Mouse (Mus musculus): ENCODE data around the gene Faah. TPM values are rescaled to one million over a fixed set of nuclear protein-coding genes. Genes with fewer than 3 reads are reported as not detected.

The Faah gene
- polyA plus RNA-seq, 1 experiment: 20.1 TPM

- no peak for DNase-seq (ENCODE audit: low read depth)
These were observed 24.5 kb upstream of the Faah start for GRCm38 (mm10) chr4:116042186-116042585.

GRCm38 (mm10) chr4:116040466-116040865, 22.7 kb upstream of the Faah start:
- TF ChIP-seq POLR2A (IDR thresholded peaks at IDR 0.05; ENCODE audit: borderline replicate concordance, extremely low read depth, insufficient read depth, insufficient read length, poor library complexity, severe bottlenecking) (no peak), CTCF (IDR thresholded peaks at IDR 0.05; ENCODE audit: borderline replicate concordance, extremely low read depth, insufficient read depth, insufficient read length) (no peak)
- DNase-seq (ENCODE audit: low read depth): no peak

More at GRCm38 (mm10) chr4:116042186-116042585, 24.5 kb upstream of the Faah start:
- TF ChIP-seq POLR2A (IDR thresholded peaks at IDR 0.05; ENCODE audit: borderline replicate concordance, extremely low read depth, insufficient read depth, insufficient read length, poor library complexity, severe bottlenecking) (no peak), CTCF (IDR thresholded peaks at IDR 0.05; ENCODE audit: borderline replicate concordance, extremely low read depth, insufficient read depth, insufficient read length) (no peak)

DNA sequence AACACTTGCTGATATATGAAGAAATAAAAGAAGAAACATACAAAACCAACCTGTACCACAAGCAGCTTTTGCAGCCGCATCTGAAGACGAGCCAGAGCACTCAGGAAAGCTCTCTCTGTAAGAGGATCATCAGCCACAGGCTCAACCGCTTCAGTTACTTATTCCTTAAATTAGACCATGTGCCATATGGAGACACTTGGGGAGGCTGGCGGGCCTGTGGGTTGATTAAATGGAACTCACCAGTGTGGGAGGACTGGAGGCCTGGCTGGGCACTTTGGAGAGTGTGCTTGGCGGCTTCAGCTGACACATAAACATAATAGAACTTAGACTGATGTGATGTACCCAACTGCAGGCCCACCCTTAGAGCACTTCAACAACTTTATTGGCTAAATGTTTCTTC, 15.6 kb upstream of the Faah start:
- no peak for TF ChIP-seq POLR2A (IDR thresholded peaks at IDR 0.05; ENCODE audit: borderline replicate concordance, extremely low read depth, insufficient read depth, insufficient read length, poor library complexity, severe bottlenecking)
- TF ChIP-seq CTCF (IDR thresholded peaks at IDR 0.05; ENCODE audit: borderline replicate concordance, extremely low read depth, insufficient read depth, insufficient read length): no peak
- DNase-seq (ENCODE audit: low read depth): no peak

- no peak for DNase-seq (ENCODE audit: low read depth)
- no peak for TF ChIP-seq CTCF (IDR thresholded peaks at IDR 0.05; ENCODE audit: borderline replicate concordance, extremely low read depth, insufficient read depth, insufficient read length)
- no peak for TF ChIP-seq POLR2A (IDR thresholded peaks at IDR 0.05; ENCODE audit: borderline replicate concordance, extremely low read depth, insufficient read depth, insufficient read length, poor library complexity, severe bottlenecking)
These were observed 15.2 kb upstream of the Faah start for GRCm38 (mm10) chr4:116032906-116033305.

- DNase-seq (ENCODE audit: low read depth): peak; percentile 86
These were observed 325 bp downstream of the Faah start for GRCm38 (mm10) chr4:116017300-116017901.

GRCm38 (mm10) chr4:116016862-116017299, 845 bp downstream of the Faah start:
- TF ChIP-seq POLR2A (IDR thresholded peaks at IDR 0.05; ENCODE audit: borderline replicate concordance, extremely low read depth, insufficient read depth, insufficient read length, poor library complexity, severe bottlenecking) (no peak), CTCF (IDR thresholded peaks at IDR 0.05; ENCODE audit: borderline replicate concordance, extremely low read depth, insufficient read depth, insufficient read length) (no peak)
- DNase-seq (ENCODE audit: low read depth): no peak

More at GRCm38 (mm10) chr4:116017300-116017901, 325 bp downstream of the Faah start:
- TF ChIP-seq CTCF (IDR thresholded peaks at IDR 0.05; ENCODE audit: borderline replicate concordance, extremely low read depth, insufficient read depth, insufficient read length) (no peak), POLR2A (IDR thresholded peaks at IDR 0.05; ENCODE audit: borderline replicate concordance, extremely low read depth, insufficient read depth, insufficient read length, poor library complexity, severe bottlenecking) (no peak)

DNA sequence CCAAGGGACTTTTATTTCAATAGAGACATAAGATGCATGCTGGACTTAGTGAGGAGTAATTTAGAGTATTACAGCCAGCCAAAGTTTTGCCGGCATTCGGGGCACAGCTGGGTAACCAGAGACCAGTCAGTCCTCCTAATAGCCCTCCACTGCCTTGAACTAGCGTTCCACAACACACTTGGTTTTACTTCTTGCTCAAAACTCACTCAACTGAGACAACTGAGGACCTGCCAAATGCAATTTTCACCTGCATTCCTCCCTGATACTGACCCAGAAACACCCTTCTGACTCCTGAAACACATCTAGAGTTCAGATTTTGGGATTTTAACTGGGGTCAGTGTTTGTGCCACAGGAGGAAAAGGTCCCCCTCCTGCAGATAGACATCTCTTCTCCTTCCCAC, 1.3 kb downstream of the Faah start:
- TF ChIP-seq POLR2A (IDR thresholded peaks at IDR 0.05; ENCODE audit: borderline replicate concordance, extremely low read depth, insufficient read depth, insufficient read length, poor library complexity, severe bottlenecking): no peak
- TF ChIP-seq CTCF (IDR thresholded peaks at IDR 0.05; ENCODE audit: borderline replicate concordance, extremely low read depth, insufficient read depth, insufficient read length): no peak
- no peak for DNase-seq (ENCODE audit: low read depth)

DNA sequence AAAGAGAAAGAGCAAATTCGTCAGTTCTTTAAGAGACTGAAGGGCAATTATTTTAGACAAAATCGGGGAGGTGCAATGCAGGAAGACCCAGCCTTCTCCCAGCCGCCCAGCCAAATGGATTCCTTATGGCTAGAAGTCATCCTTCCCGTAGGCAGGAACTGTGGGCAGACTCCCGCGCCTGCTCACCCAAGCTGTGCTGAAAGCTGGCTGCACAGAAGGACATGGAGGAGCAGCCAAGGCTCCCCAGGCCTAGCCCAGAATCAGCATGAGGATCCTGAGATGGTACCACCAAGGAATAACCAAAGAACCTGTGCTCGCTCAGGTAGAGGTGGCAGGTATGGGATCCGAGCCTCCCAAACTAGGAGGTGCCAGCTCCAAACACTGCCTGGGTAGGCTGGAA, 1.7 kb downstream of the Faah start:
- no peak for DNase-seq (ENCODE audit: low read depth)
- TF ChIP-seq CTCF (IDR thresholded peaks at IDR 0.05; ENCODE audit: borderline replicate concordance, extremely low read depth, insufficient read depth, insufficient read length): no peak
- no peak for TF ChIP-seq POLR2A (IDR thresholded peaks at IDR 0.05; ENCODE audit: borderline replicate concordance, extremely low read depth, insufficient read depth, insufficient read length, poor library complexity, severe bottlenecking)

DNA sequence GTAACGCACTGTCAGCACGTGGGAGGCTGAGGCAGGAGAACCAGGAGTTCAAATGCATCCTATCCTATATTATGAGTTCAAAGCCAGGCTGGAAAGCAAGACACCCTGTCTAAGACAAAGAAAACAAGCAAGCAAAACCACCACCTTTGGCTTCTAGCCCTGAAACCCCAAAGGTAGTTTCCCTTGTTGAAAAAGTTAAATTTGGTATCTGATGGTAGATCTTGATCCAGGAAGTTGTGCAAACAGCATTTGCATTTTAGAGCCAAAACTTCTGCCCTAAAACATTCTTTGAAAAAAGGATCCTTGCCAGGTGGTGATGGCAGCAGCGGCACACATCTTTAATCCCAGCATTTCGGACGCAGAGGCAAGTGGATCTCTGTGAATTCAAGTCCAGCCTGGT, 2.2 kb downstream of the Faah start:
- no peak for TF ChIP-seq CTCF (IDR thresholded peaks at IDR 0.05; ENCODE audit: borderline replicate concordance, extremely low read depth, insufficient read depth, insufficient read length)

GRCm38 (mm10) chr4:116010186-116010585, 7.5 kb downstream of the Faah start:
- no peak for DNase-seq (ENCODE audit: low read depth)
- TF ChIP-seq POLR2A (IDR thresholded peaks at IDR 0.05; ENCODE audit: borderline replicate concordance, extremely low read depth, insufficient read depth, insufficient read length, poor library complexity, severe bottlenecking): no peak
- no peak for TF ChIP-seq CTCF (IDR thresholded peaks at IDR 0.05; ENCODE audit: borderline replicate concordance, extremely low read depth, insufficient read depth, insufficient read length)

More for the DNA sequence above, 2.2 kb downstream of the Faah start:
- no peak for DNase-seq (ENCODE audit: low read depth)

DNA sequence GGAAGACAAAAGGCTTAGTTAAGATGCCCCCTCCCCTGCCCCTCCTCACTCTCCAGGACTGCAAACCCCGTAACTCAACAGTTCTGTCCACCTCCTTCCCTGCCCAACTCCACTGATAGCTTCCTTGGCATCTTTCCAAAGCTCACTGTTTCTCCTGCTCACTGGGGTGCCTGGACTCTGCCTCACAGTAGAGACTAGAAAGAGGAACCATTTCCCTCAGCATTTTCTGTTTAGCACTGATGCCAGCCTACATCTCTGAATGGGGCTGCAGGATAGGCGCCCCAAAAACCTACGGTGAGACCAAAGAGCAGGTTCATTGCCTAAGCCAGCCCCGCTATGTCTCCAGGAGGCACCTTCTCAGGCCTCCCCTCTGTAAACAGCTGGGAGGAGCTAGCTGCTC, 16.5 kb downstream of the Faah start:
- TF ChIP-seq CTCF (IDR thresholded peaks at IDR 0.05; ENCODE audit: borderline replicate concordance, extremely low read depth, insufficient read depth, insufficient read length) (no peak), POLR2A (IDR thresholded peaks at IDR 0.05; ENCODE audit: borderline replicate concordance, extremely low read depth, insufficient read depth, insufficient read length, poor library complexity, severe bottlenecking) (no peak)
- DNase-seq (ENCODE audit: low read depth): no peak

GRCm38 (mm10) chr4:116000671-116001070, 17.1 kb downstream of the Faah start:
- DNase-seq (ENCODE audit: low read depth): no peak
- TF ChIP-seq CTCF (IDR thresholded peaks at IDR 0.05; ENCODE audit: borderline replicate concordance, extremely low read depth, insufficient read depth, insufficient read length): no peak
- TF ChIP-seq POLR2A (IDR thresholded peaks at IDR 0.05; ENCODE audit: borderline replicate concordance, extremely low read depth, insufficient read depth, insufficient read length, poor library complexity, severe bottlenecking): no peak
